Comparison of ENCODE assay signal across 10 mouse cellular contexts in the genomic region with DNA sequence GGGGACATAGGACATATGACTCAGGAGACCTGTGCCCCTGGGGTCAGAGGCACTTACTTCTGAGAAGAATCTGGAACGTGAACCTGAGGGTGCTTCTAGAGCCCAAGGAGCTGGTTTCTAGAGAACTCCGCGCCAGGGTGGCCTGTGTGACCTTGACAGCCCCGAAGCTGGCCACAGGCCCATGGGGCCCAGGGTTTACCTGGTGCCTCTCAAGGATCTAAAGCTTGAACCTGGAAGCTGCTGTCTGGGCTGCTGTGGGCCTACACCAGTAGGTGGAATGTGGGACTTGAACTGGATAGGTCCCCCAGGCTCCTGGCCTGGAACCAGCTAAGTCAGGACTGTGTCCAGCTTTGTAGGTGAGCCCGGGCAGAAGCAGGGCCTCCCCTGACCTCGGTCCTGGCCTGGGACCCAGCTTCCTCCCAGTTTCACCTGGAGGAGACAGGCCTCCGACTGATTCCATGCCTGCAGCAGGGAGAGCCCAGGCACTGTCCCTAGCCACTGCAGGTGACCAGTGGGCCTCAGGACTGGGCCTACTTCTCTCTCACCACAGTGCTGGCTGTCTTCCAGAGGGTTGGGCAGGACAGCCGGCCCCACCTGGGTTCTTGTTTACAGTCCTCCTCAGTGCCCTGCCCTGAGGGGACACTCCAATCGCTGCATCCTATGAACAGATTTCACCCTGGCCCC. TPM values are rescaled to one million over a fixed set of nuclear protein-coding genes. Genes with fewer than 3 reads are reported as not detected.
DNase-seq lines count a peak whose midpoint lies in the region; ATAC-seq and TF ChIP-seq lines count a peak whose summit lies in the region.
"Had no signal": no experiment of that assay in that cellular context is flagged by ENCODE, and none has a peak within 500 bp of the region (broad histone marks: within the 10 kb centered on the region; RNA-seq: fewer than 3 reads in every experiment).

No protein-coding gene starts in this region.

- no peak for TF ChIP-seq POLR2A in heart, adult 2 months (IDR thresholded peaks at IDR 0.05; ENCODE audit: insufficient read depth, low read depth, low read length)

- TF ChIP-seq CTCF in heart, adult 2 months (IDR thresholded peaks at IDR 0.05): no peak

- WGBS in heart, adult 2 months: 58% methylated on average over 9 of the region's 9 CpGs
- 86% methylated on average over 9 of the region's 9 CpGs for WGBS in heart, embryonic 12.5 days
- WGBS in liver, embryonic 16.5 days (ENCODE audit: insufficient replicate concordance): 61% methylated on average over 9 of the region's 9 CpGs

- H3K4me1 ChIP-seq in heart, adult 2 months (ENCODE audit: control insufficient read depth, insufficient read depth, low read length): peaks cover 7% of the 10 kb centered on the region
- H3K4me1 ChIP-seq in heart, embryonic 12.5 days (replicated peaks): peaks cover 49% of the 10 kb centered on the region
- peaks cover 15% of the 10 kb centered on the region for H3K4me1 ChIP-seq in liver, embryonic 16.5 days (ENCODE audit: control insufficient read depth, low read depth, low read length)

- H3K4me2 ChIP-seq in heart, embryonic 12.5 days: no peak overlapping the region
- H3K4me2 ChIP-seq in liver, embryonic 16.5 days (ENCODE audit: low read depth, low read length): no peak overlapping the region

- H3K9ac ChIP-seq in heart, adult 2 months (ENCODE audit: low read depth, low read length): peak overlapping the region; percentile 24; the same call in 1 of the 2 replicates
- H3K9ac ChIP-seq in heart, embryonic 12.5 days: no peak overlapping the region
- H3K9ac ChIP-seq in liver, embryonic 16.5 days (ENCODE audit: low read depth, low read length): no peak overlapping the region

- no peak for TF ChIP-seq EP300 in heart, adult 2 months (IDR thresholded peaks at IDR 0.05; ENCODE audit: insufficient read depth, low read depth, low read length)

- H3K9me3 ChIP-seq in heart, embryonic 12.5 days (replicated peaks): 0 out of 2 replicates have a peak, but pooled peaks cover 3% of the 10 kb centered on the region
- H3K9me3 ChIP-seq in liver, embryonic 16.5 days (replicated peaks; ENCODE audit: control insufficient read depth, low read length): no peaks in the 10 kb centered on the region

- H3K4me3 ChIP-seq in heart, adult 2 months: no peak overlapping the region
- H3K4me3 ChIP-seq in heart, embryonic 12.5 days: no peak overlapping the region
- no peak overlapping the region for H3K4me3 ChIP-seq in liver, embryonic 16.5 days (ENCODE audit: low read depth, low read length)

- intact Hi-C loops in heart, adult 2 months (cut with DNase I): no loop called here

- no peaks in the 10 kb centered on the region; the same call in 1 of the 2 replicates for H3K79me2 ChIP-seq in heart, adult 2 months (replicated peaks; ENCODE audit: control insufficient read depth, insufficient read depth, low read length)

- no peaks in the 10 kb centered on the region for H3K27me3 ChIP-seq in heart, adult 2 months (ENCODE audit: control insufficient read depth, insufficient read depth, low read length)
- H3K27me3 ChIP-seq in heart, embryonic 12.5 days (replicated peaks): no peaks in the 10 kb centered on the region
- no peaks in the 10 kb centered on the region for H3K27me3 ChIP-seq in liver, embryonic 16.5 days (ENCODE audit: control insufficient read depth, insufficient read depth, low read depth, low read length)

- no peak for ATAC-seq in heart, embryonic 12.5 days (ENCODE audit: insufficient number of reproducible peaks, low FRiP score)
- ATAC-seq in liver, embryonic 16.5 days (ENCODE audit: low read depth): peak; percentile 83

- H3K27ac ChIP-seq in heart, adult 2 months: peak overlapping the region; percentile 31
- H3K27ac ChIP-seq in heart, embryonic 12.5 days (ENCODE audit: poor library complexity, severe bottlenecking): no peak overlapping the region
- peak overlapping the region; percentile 39 for H3K27ac ChIP-seq in liver, embryonic 16.5 days (ENCODE audit: low read length)
- H3K27ac ChIP-seq: macrophage had no signal

- H3K36me3 ChIP-seq in heart, adult 2 months (ENCODE audit: control insufficient read depth, insufficient read depth, low read length): no peaks in the 10 kb centered on the region
- H3K36me3 ChIP-seq in heart, embryonic 12.5 days: peaks cover 41% of the 10 kb centered on the region
- no peaks in the 10 kb centered on the region; the same call in 1 of the 2 replicates for H3K36me3 ChIP-seq in liver, embryonic 16.5 days (ENCODE audit: control insufficient read depth, insufficient read depth)

- no peak for DNase-seq in heart, adult 2 months
- peak; percentile 78 for DNase-seq in urinary bladder, postnatal 14 days (ENCODE audit: low spot score)
- DNase-seq in urinary bladder, adult 2 months (ENCODE audit: low spot score): no peak
- DNase-seq in spleen, postnatal 4 days (ENCODE audit: low spot score in 2 of 2): no peak
- no peak for DNase-seq in spleen, postnatal 14 days (ENCODE audit: low spot score in 2 of 2)
- no peak for DNase-seq in layer of hippocampus, adult 8-10 months (ENCODE audit: low spot score in 2 of 2)
- DNase-seq: thymus, adult 18-20 months had no signal

RNA-seq across cellular contexts. Expression of gene Pheta1, which starts 4.7 kb away (rescaled TPM):
- total RNA-seq in heart, adult 2 months (2021): 1 to 10 TPM; 9.3 TPM
- polyA plus RNA-seq in heart, adult 2 months (2012; rRNA removed): 12.5 and 12.7 TPM in 2 replicates
- polyA plus RNA-seq in heart, embryonic 12.5 days (2016; fragmentation: Nextera tagmentation; extraction: Ambion mirVana): 17.1 and 17.8 TPM in 2 replicates
- 11.3 and 12.2 TPM in 2 replicates for polyA plus RNA-seq in urinary bladder, adult 2 months (2012; rRNA removed)
- 3.9 and 4.0 TPM in 2 replicates for polyA plus RNA-seq in liver, embryonic 16.5 days (2015; fragmentation: Nextera tagmentation; extraction: Ambion mirVana)
- 1 to 10 TPM; 8.7 to 9.8 (median 9.0) TPM for total RNA-seq in layer of hippocampus, adult 8-10 months (2022)

RNA-seq across cellular contexts. Expression of gene Sh2b3, which starts 16.1 kb away (rescaled TPM):
- total RNA-seq in heart, adult 2 months (2021): 10 to 100 TPM; 21.6 to 22.5 TPM
- polyA plus RNA-seq in heart, adult 2 months (2012; rRNA removed): 19.3 and 20.1 TPM in 2 replicates
- polyA plus RNA-seq in heart, embryonic 12.5 days (2016; fragmentation: Nextera tagmentation; extraction: Ambion mirVana): 22.6 and 24.9 TPM in 2 replicates
- polyA plus RNA-seq in urinary bladder, adult 2 months (2012; rRNA removed): 22.2 and 25.8 TPM in 2 replicates
- 5.1 and 6.1 TPM in 2 replicates for polyA plus RNA-seq in liver, embryonic 16.5 days (2015; fragmentation: Nextera tagmentation; extraction: Ambion mirVana)
- 10 to 100 TPM; 19.6 to 21.6 (median 20.4) TPM for total RNA-seq in layer of hippocampus, adult 8-10 months (2022)
